Mouse (Mus musculus) kidney, embryonic 15.5 days (tissue): ENCODE measurements around the gene Rpp30. TPM values are rescaled to one million over a fixed set of nuclear protein-coding genes. Genes with fewer than 3 reads are reported as not detected.

Source experiments
- ATAC-seq: fragments of 200-750 bp; cut with Nextera tagmentation; replicated peaks from 2 replicates; pipeline ENCODE4 v1.8.0; 2017; ENCODE audit warnings: moderate TSS enrichment; ENCODE audit not compliant: low FRiP score
- H3K27ac ChIP-seq: fragments of 300-500 bp; sonication (generic); 2 replicates; pipeline ENCODE4 v1.5.1; 2015; ENCODE audit warnings: mild to moderate bottlenecking, inconsistent platforms
- H3K27me3 ChIP-seq: fragments of 300-500 bp; sonication (generic); 2 replicates; pipeline ENCODE4 v1.6.1; 2015; ENCODE audit warnings: inconsistent platforms
- H3K36me3 ChIP-seq: fragments of 300-500 bp; sonication (generic); 2 replicates; pipeline ENCODE4 v1.6.1; 2015; ENCODE audit warnings: inconsistent platforms
- H3K4me1 ChIP-seq: fragments of 300-500 bp; sonication (generic); 2 replicates; pipeline ENCODE4 v1.6.1; 2015; ENCODE audit warnings: inconsistent platforms
- H3K4me2 ChIP-seq: fragments of 300-500 bp; sonication (generic); 2 replicates; pipeline ENCODE4 v1.6.1; 2015; ENCODE audit warnings: moderate library complexity, mild to moderate bottlenecking, inconsistent platforms
- H3K4me3 ChIP-seq: fragments of 300-500 bp; sonication (generic); replicated peaks from 2 replicates; pipeline ENCODE4 v1.5.1; 2015; ENCODE audit warnings: mild to moderate bottlenecking, inconsistent platforms
- H3K9ac ChIP-seq: fragments of 300-500 bp; sonication (generic); 2 replicates; pipeline ENCODE4 v1.6.1; 2015; ENCODE audit warnings: mild to moderate bottlenecking, inconsistent platforms
- H3K9me3 ChIP-seq: fragments of 300-500 bp; sonication (generic); replicated peaks from 2 replicates; pipeline ENCODE4 v1.6.1; 2016; ENCODE audit warnings: inconsistent platforms
- WGBS: fragments of 180-500 bp; shearing (Covaris S2); methylation state at CpG from one replicate; pipeline ENCODE4 v1.1.7; 2015; ENCODE audit warnings: mixed read lengths; 5-methylcytosine and 5-hydroxymethylcytosine counted together
- polyA plus RNA-seq: library from polyadenylated mRNA; unstranded; fragments of >200 nt; fragmentation: Nextera tagmentation; extraction: Ambion mirVana; gene quantifications from 2 replicates; pipeline ENCODE4 v1.2.1, GENCODE M21; 2015

The Rpp30 gene
- polyA plus RNA-seq, 1 experiment from 2014 or later: 75.5 TPM

GRCm38 (mm10) chr19:36130181-36130580 lies 46.7 kb downstream of the Rpp30 start:
- WGBS: 70% methylated on average over 2 of the region's 2 CpGs
- no peak overlapping the region for H3K4me2 ChIP-seq
- no peak overlapping the region for H3K9ac ChIP-seq
- no peak overlapping the region for H3K27ac ChIP-seq
- ATAC-seq: no peak
- no peak overlapping the region for H3K4me3 ChIP-seq
- peaks cover 10% of the 10 kb centered on the region for H3K4me1 ChIP-seq
- H3K9me3 ChIP-seq: no peaks in the 10 kb centered on the region
- no peaks in the 10 kb centered on the region for H3K36me3 ChIP-seq
- no peaks in the 10 kb centered on the region for H3K27me3 ChIP-seq

- no peaks in the 10 kb centered on the region for H3K27me3 ChIP-seq
- H3K36me3 ChIP-seq: no peaks in the 10 kb centered on the region
- H3K9me3 ChIP-seq: no peaks in the 10 kb centered on the region
- no peak overlapping the region for H3K9ac ChIP-seq
- no peak overlapping the region for H3K27ac ChIP-seq
- no peak overlapping the region for H3K4me2 ChIP-seq
- WGBS: 68% methylated on average over 6 of the region's 6 CpGs
- ATAC-seq: no peak
- peaks cover 10% of the 10 kb centered on the region for H3K4me1 ChIP-seq
- no peak overlapping the region for H3K4me3 ChIP-seq
These were observed 48.5 kb downstream of the Rpp30 start for GRCm38 (mm10) chr19:36131990-36132389.

DNA sequence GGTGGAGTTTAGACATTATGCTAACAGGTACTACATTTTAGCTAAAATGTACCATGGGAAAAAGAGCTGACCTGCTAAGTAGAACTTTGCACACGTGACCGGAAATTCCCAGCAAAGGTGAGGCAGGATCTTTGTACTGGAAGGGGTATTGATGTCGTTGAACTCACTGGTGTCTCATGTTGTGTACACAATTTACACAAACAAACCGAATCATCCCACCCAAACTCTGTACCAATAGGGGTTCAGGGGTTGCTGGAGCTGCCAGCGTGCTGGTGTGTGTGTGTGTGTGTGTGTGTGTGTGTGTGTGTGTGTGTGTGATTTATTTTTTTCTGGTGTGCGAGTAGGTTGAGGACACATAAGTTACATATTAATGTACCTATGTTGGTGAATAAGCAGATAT lies 49.5 kb downstream of the Rpp30 start:
- H3K9ac ChIP-seq: no peak overlapping the region
- H3K4me3 ChIP-seq: no peak overlapping the region
- no peaks in the 10 kb centered on the region for H3K9me3 ChIP-seq
- no peaks in the 10 kb centered on the region for H3K36me3 ChIP-seq
- H3K27me3 ChIP-seq: no peaks in the 10 kb centered on the region
- no peak overlapping the region for H3K4me2 ChIP-seq
- H3K27ac ChIP-seq: no peak overlapping the region
- ATAC-seq: no peak
- WGBS: 88% methylated on average over 6 of the region's 6 CpGs
- H3K4me1 ChIP-seq: peaks cover 10% of the 10 kb centered on the region

DNA sequence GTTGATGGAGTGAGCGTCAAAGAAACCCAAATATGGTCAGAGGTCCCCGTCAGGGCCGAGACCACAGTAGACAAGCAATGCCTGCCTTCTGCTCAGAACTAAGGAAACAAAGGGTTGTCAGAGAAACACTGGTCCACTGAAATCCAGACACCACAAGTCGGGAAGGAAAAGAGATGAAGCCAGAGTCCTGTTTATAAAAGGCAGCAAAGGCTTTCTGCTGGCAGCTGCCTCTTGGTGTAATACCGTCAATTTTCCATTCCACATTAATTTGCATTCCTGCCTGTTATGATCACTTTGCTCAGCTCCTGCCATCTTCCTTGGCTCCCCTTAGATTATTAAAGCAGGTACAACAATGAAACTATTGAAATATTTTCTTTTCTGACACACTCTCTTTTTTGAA lies 50.2 kb downstream of the Rpp30 start:
- 65% methylated on average over 5 of the region's 5 CpGs for WGBS
- Histone ChIP-seq H3K27ac (no peak overlapping the region), H3K36me3 (no peaks in the 10 kb centered on the region), H3K4me3 (no peak overlapping the region), H3K9me3 (no peaks in the 10 kb centered on the region), H3K4me2 (no peak overlapping the region), H3K27me3 (no peaks in the 10 kb centered on the region), H3K4me1 (peaks cover 10% of the 10 kb centered on the region), H3K9ac (no peak overlapping the region)
- ATAC-seq: no peak

- Histone ChIP-seq H3K4me2 (no peak overlapping the region), H3K9ac (no peak overlapping the region), H3K27ac (no peak overlapping the region), H3K4me1 (no peaks in the 10 kb centered on the region), H3K9me3 (no peaks in the 10 kb centered on the region), H3K36me3 (no peaks in the 10 kb centered on the region), H3K4me3 (no peak overlapping the region), H3K27me3 (no peaks in the 10 kb centered on the region)
- no peak for ATAC-seq
- 98% methylated on average over 2 of the region's 2 CpGs for WGBS
These were observed 60.1 kb downstream of the Rpp30 start for GRCm38 (mm10) chr19:36143571-36143970.

- WGBS: 93% methylated on average over 6 of the region's 6 CpGs
- Histone ChIP-seq H3K36me3 (no peaks in the 10 kb centered on the region), H3K4me3 (no peak overlapping the region), H3K27ac (no peak overlapping the region), H3K4me1 (no peaks in the 10 kb centered on the region), H3K9ac (no peak overlapping the region), H3K27me3 (no peaks in the 10 kb centered on the region), H3K9me3 (no peaks in the 10 kb centered on the region), H3K4me2 (no peak overlapping the region)
- no peak for ATAC-seq
These were observed 65.1 kb downstream of the Rpp30 start for GRCm38 (mm10) chr19:36148578-36148977.

DNA sequence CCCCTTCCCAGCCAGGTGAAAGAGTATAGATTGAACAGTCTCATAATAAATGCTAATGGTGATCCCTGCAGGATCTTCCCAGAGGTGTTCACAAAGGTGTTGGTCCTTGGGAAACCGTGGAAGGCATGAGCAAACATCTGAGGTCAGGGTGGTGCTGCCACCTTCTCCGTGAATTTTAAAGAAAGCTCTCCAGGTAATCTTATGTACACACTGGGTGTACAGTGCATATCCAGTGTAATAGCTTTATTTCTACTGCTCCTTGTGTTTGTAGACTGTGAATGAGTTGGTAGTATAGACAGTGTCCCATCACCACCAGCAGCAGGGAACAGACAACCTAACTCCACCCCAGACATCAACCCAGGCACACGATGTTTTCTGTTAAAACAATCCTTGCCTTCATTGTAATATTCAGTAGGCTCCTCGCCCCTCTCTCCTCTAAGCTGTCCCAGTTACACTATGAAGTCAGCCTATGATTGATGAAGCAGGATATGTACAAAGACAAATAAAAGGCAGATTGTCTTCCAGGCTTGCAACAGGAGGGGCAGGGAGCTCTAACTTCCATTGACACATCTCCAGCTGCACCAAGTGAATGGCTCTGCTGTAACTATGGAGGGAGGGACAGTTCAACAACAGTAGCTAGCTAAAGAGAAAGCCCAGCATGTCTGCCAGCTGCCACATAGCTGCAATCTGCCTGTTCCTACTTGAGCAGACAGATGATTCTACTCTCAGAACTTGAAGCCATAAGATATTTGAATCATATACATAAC lies 66.9 kb downstream of the Rpp30 start:
- no peak for ATAC-seq
- H3K27me3 ChIP-seq: no peaks in the 10 kb centered on the region
- 70% methylated on average over 4 of the region's 4 CpGs for WGBS
- no peak overlapping the region for H3K4me2 ChIP-seq
- no peak overlapping the region for H3K9ac ChIP-seq
- H3K4me1 ChIP-seq: no peaks in the 10 kb centered on the region
- H3K4me3 ChIP-seq: no peak overlapping the region
- H3K9me3 ChIP-seq: no peaks in the 10 kb centered on the region
- H3K36me3 ChIP-seq: no peaks in the 10 kb centered on the region
- no peak overlapping the region for H3K27ac ChIP-seq

Other genes starting within 250 kb of the Rpp30 start
- 0.09 and 0.13 TPM in 2 replicates for gene Htr7, start 26.2 kb upstream of the Rpp30 start, polyA plus RNA-seq
- 0.51 and 0.71 TPM in 2 replicates for gene Ankrd1, start 36.4 kb downstream of the Rpp30 start, polyA plus RNA-seq